In genomic region chr10:7052315-7053017, GRCm38 (mm10) we compare ENCODE assay signal across 10 mouse cellular contexts. TPM values are rescaled to one million over a fixed set of nuclear protein-coding genes. Genes with fewer than 3 reads are reported as not detected.
DNase-seq lines count a peak whose midpoint lies in the region; ATAC-seq and TF ChIP-seq lines count a peak whose summit lies in the region.
"Had no signal": no experiment of that assay in that cellular context is flagged by ENCODE, and none has a peak within 500 bp of the region (broad histone marks: within the 10 kb centered on the region; RNA-seq: fewer than 3 reads in every experiment).

TSS of gene Ipcef1 (minus strand) at chr10:7052478.

- 17% methylated on average over 12 of the region's 12 CpGs for WGBS in embryonic facial prominence, embryonic 12.5 days
- WGBS in kidney, adult 2 months = 31% methylated on average over 12 of the region's 12 CpGs
- 12% methylated on average over 12 of the region's 12 CpGs for WGBS in midbrain, embryonic 13.5 days

- peaks cover 7% of the 10 kb centered on the region; the same call in 1 of the 2 replicates for H3K4me1 ChIP-seq in embryonic facial prominence, embryonic 12.5 days
- peaks cover 7% of the 10 kb centered on the region; the same call in 1 of the 2 replicates for H3K4me1 ChIP-seq in kidney, adult 2 months (ENCODE audit: control insufficient read depth, insufficient read depth, low read length)
- H3K4me1 ChIP-seq in midbrain, embryonic 13.5 days (replicated peaks) = peaks cover 9% of the 10 kb centered on the region

- H3K36me3 ChIP-seq in embryonic facial prominence, embryonic 12.5 days = no peaks in the 10 kb centered on the region
- H3K36me3 ChIP-seq in kidney, adult 2 months (ENCODE audit: control insufficient read depth, insufficient read depth, low read length) = no peaks in the 10 kb centered on the region
- no peaks in the 10 kb centered on the region for H3K36me3 ChIP-seq in midbrain, embryonic 13.5 days

- no peak for DNase-seq in frontal cortex, adult 2 months (ENCODE audit: extremely low spot score in 1 of 2, low spot score in 1 of 2)
- DNase-seq in frontal cortex, postnatal 36 days (ENCODE audit: low spot score in 2 of 2) = no peak
- peak; percentile 33 for DNase-seq in kidney, adult 2 months
- no peak for DNase-seq in gastrocnemius, postnatal 25 days
- no peak for DNase-seq in spleen, adult 18-20 months
- DNase-seq in frontal cortex, postnatal 14 days (ENCODE audit: low spot score in 2 of 2) = no peak

- no peak within 1 kb of the TSS for H3K9ac ChIP-seq in embryonic facial prominence, embryonic 12.5 days
- H3K9ac ChIP-seq in midbrain, embryonic 13.5 days (replicated peaks) = no peak within 1 kb of the TSS

- H3K27ac ChIP-seq in embryonic facial prominence, embryonic 12.5 days = no peak within 1 kb of the TSS
- peak within 1 kb of the TSS; percentile 88 for H3K27ac ChIP-seq in kidney, adult 2 months (ENCODE audit: insufficient read depth, low read depth, low read length)
- H3K27ac ChIP-seq in midbrain, embryonic 13.5 days = no peak within 1 kb of the TSS

- H3K4me3 ChIP-seq in embryonic facial prominence, embryonic 12.5 days = no peak within 1 kb of the TSS
- 0 out of 2 replicates have a peak within 1 kb of the TSS, but pooled peaks have one; percentile 10 for H3K4me3 ChIP-seq in kidney, adult 2 months (ENCODE audit: insufficient read depth, low read depth, low read length)
- no peak within 1 kb of the TSS for H3K4me3 ChIP-seq in midbrain, embryonic 13.5 days (replicated peaks)
- H3K4me3 ChIP-seq: erythroblast, embryonic 14.5 days; myocyte had no signal

- TF ChIP-seq CTCF in kidney, adult 2 months (conservative IDR thresholded peaks at IDR 0.05; ENCODE audit: insufficient read depth, insufficient read length, low read depth, low read length) = no peak

- no peak for ATAC-seq in embryonic facial prominence, embryonic 12.5 days (ENCODE audit: insufficient number of reproducible peaks, insufficient read depth, low FRiP score, low TSS enrichment)
- ATAC-seq in midbrain, embryonic 13.5 days = peak; percentile 50

- no peak for TF ChIP-seq POLR2A in kidney, adult 2 months (IDR thresholded peaks at IDR 0.05; ENCODE audit: low read depth, low read length)

- 0 out of 2 replicates have a peak within 1 kb of the TSS, but pooled peaks have one; percentile 13 for H3K4me2 ChIP-seq in embryonic facial prominence, embryonic 12.5 days (replicated peaks)
- H3K4me2 ChIP-seq in midbrain, embryonic 13.5 days (replicated peaks) = peak within 1 kb of the TSS; percentile 29

- H3K9me3 ChIP-seq in embryonic facial prominence, embryonic 12.5 days = no peaks in the 10 kb centered on the region
- H3K9me3 ChIP-seq in midbrain, embryonic 13.5 days = no peaks in the 10 kb centered on the region

- no peaks in the 10 kb centered on the region for H3K27me3 ChIP-seq in embryonic facial prominence, embryonic 12.5 days
- H3K27me3 ChIP-seq in kidney, adult 2 months (replicated peaks; ENCODE audit: control insufficient read depth, insufficient read depth, low read length) = no peaks in the 10 kb centered on the region
- no peaks in the 10 kb centered on the region for H3K27me3 ChIP-seq in midbrain, embryonic 13.5 days

RNA-seq across cellular contexts. Expression of gene Ipcef1, which starts in this region (rescaled TPM):
- 42.3 and 45.9 TPM in 2 replicates for polyA plus RNA-seq in frontal cortex, adult 2 months (2012; rRNA removed)
- polyA plus RNA-seq in embryonic facial prominence, embryonic 12.5 days (2016; fragmentation: Nextera tagmentation; extraction: Ambion mirVana) = 0.34 and 0.51 TPM in 2 replicates
- 2.3 and 2.7 TPM in 2 replicates for polyA plus RNA-seq in kidney, adult 2 months (2012; rRNA removed)
- polyA plus RNA-seq in midbrain, embryonic 13.5 days (2015; fragmentation: Nextera tagmentation; extraction: Ambion mirVana) = 0.70 and 0.94 TPM in 2 replicates
- under 1 TPM in 1 of 2 experiments, not detected in 1; 0.08 TPM for total RNA-seq in gastrocnemius, postnatal 25 days (2021)
- polyA plus RNA-seq: myocyte had no signal

Comparison
In these comparisons a context has a peak if more than half of its experiments do, and no peak if none do; other contexts are left out.
1. RNA of gene Ipcef1 (polyA plus RNA-seq): 42.3 to 45.9 TPM in frontal cortex, adult 2 months; 2.3 to 2.7 TPM in kidney, adult 2 months, 0.70 to 0.94 TPM in midbrain, embryonic 13.5 days and 0.34 to 0.51 TPM in embryonic facial prominence, embryonic 12.5 days; every median in the first group is over 10 times any median in the second.
2. Peak in ATAC-seq and H3K4me2 ChIP-seq in midbrain, embryonic 13.5 days; RNA of the gene not detected or under 1 TPM.